Mouse (Mus musculus) cerebellum, postnatal 4 days (tissue): ENCODE measurements at regions not wholly inside any gene's neighbourhood (a gene's known extent, or its start where the extent isn't known, plus 50 kb on each side); places are given as distances from the start of the nearest gene placed in this dataset.

Experiments used
- DNase-seq, 2 experiments: peaks; one replicate each; pipeline ENCODE4 v3.0.0; 2022; ENCODE audit warnings: low spot score in 2 of 2, mixed read lengths in 1 of 2

GRCm38 (mm10) chr12:12819746-12820145 lies 122.0 kb downstream of the Mycn start:
- DNase-seq: no peak

GRCm38 (mm10) chr12:12814693-12815092 lies 127.0 kb downstream of the Mycn start:
- no peak for DNase-seq

- DNase-seq: peak in 1 of 2 experiments; percentile 52
Measured at GRCm38 (mm10) chr12:12812873-12813272, 128.8 kb downstream of the Mycn start.

GRCm38 (mm10) chr12:12810943-12811342 lies 130.8 kb downstream of the Mycn start:
- DNase-seq: no peak

- peak; percentile 19 to 74 for DNase-seq
Measured at GRCm38 (mm10) chr12:12810159-12810885, 131.4 kb downstream of the Mycn start.

GRCm38 (mm10) chr12:12808120-12808519 lies 133.6 kb downstream of the Mycn start:
- no peak for DNase-seq

- DNase-seq: no peak
Measured at GRCm38 (mm10) chr12:12803602-12804001, 138.1 kb downstream of the Mycn start.

GRCm38 (mm10) chr12:12802396-12802795 lies 139.3 kb downstream of the Mycn start:
- DNase-seq: no peak

- no peak for DNase-seq
Measured at GRCm38 (mm10) chr12:12801700-12802099, 140.0 kb downstream of the Mycn start.

GRCm38 (mm10) chr12:12800120-12800519 lies 141.6 kb downstream of the Mycn start:
- DNase-seq: no peak

GRCm38 (mm10) chr12:12789052-12789451 lies 152.7 kb downstream of the Mycn start:
- DNase-seq: no peak

- DNase-seq: no peak
Measured at GRCm38 (mm10) chr12:12788263-12788852, 153.4 kb downstream of the Mycn start.

GRCm38 (mm10) chr12:12787608-12788262 lies 154.0 kb downstream of the Mycn start:
- no peak for DNase-seq

GRCm38 (mm10) chr12:12787161-12787560 lies 154.6 kb downstream of the Mycn start:
- DNase-seq: no peak

- no peak for DNase-seq
Measured at GRCm38 (mm10) chr12:12783699-12784605, 157.8 kb downstream of the Mycn start.

- DNase-seq: no peak
Measured at GRCm38 (mm10) chr12:12781526-12781925, 160.2 kb downstream of the Mycn start.

- DNase-seq: no peak
Measured at GRCm38 (mm10) chr12:12778563-12779256, 163.0 kb downstream of the Mycn start.

GRCm38 (mm10) chr12:12777422-12777821 lies 164.3 kb downstream of the Mycn start:
- DNase-seq: no peak

GRCm38 (mm10) chr12:12776783-12777182 lies 164.9 kb downstream of the Mycn start:
- DNase-seq: no peak

- no peak for DNase-seq
Measured at GRCm38 (mm10) chr12:12770970-12771369, 170.7 kb downstream of the Mycn start.
